Mouse (Mus musculus) MEL (cell line): ENCODE measurements at regions not wholly inside any gene's neighbourhood (a gene's known extent, or its start where the extent isn't known, plus 50 kb on each side); places are given as distances from the start of the nearest gene placed in this dataset.

ENCODE experiments used
- CTCF ChIP-seq, 3 experiments: IDR thresholded peaks in 2 of 3; conservative IDR thresholded peaks in 1 of 3; 2 replicates each; pipeline ENCODE4 v1.5.1; 2011 to 2012; ENCODE audit warnings: low read length in 3 of 3, low read depth in 2 of 3, mild to moderate bottlenecking in 2 of 3, improper control_type of control experiment in 1 of 3, inconsistent platforms in 1 of 3, mixed read lengths in 1 of 3, moderate library complexity in 1 of 3; ENCODE audit not compliant: control insufficient read depth in 1 of 3, insufficient read depth in 1 of 3, poor library complexity in 1 of 3, severe bottlenecking in 1 of 3
- E2F4 ChIP-seq: IDR thresholded peaks from 2 replicates; pipeline ENCODE4 v1.6.1; 2011; ENCODE audit warnings: low read depth, low read length, improper control_type of control experiment, borderline replicate concordance
- EP300 ChIP-seq, 2 experiments: IDR thresholded peaks; 2 replicates each; pipeline ENCODE4 v1.6.1; 2011; ENCODE audit warnings: improper control_type of control experiment in 2 of 2, low read length in 2 of 2, low read depth in 1 of 2, mild to moderate bottlenecking in 1 of 2
- GATA1 ChIP-seq: IDR thresholded peaks from 2 replicates; pipeline ENCODE4 v1.6.1; 2011; ENCODE audit warnings: low read depth, low read length, improper control_type of control experiment
- POLR2A ChIP-seq, 2 experiments: IDR thresholded peaks; 2 replicates each; pipeline ENCODE4 v1.6.1; 2011 to 2012; ENCODE audit warnings: low read length in 2 of 2, mild to moderate bottlenecking in 2 of 2, control low read depth in 1 of 2, improper control_type of control experiment in 1 of 2, low read depth in 1 of 2, moderate library complexity in 1 of 2; ENCODE audit not compliant: control insufficient read depth in 1 of 2, insufficient read depth in 1 of 2, poor library complexity in 1 of 2
- TAL1 ChIP-seq: IDR thresholded peaks from 2 replicates; pipeline ENCODE4 v1.6.1; 2012; ENCODE audit warnings: mild to moderate bottlenecking, inconsistent platforms, low read length, moderate library complexity, mixed read lengths

- TF ChIP-seq POLR2A (IDR thresholded peaks at IDR 0.05; ENCODE audit: control insufficient read depth in 1 of 2, insufficient read depth in 1 of 2, low read depth in 1 of 2, low read length in 2 of 2, poor library complexity in 1 of 2) (no peak), E2F4 (no peak), GATA1 (no peak), TAL1 (no peak), EP300 (IDR thresholded peaks at IDR 0.05; ENCODE audit: low read depth in 1 of 2, low read length in 2 of 2) (no peak), CTCF (IDR thresholded peaks at IDR 0.05 in 2 of 3, conservative IDR thresholded peaks at IDR 0.05 in 1 of 3; ENCODE audit: control insufficient read depth in 1 of 3, insufficient read depth in 1 of 3, low read depth in 2 of 3, low read length in 3 of 3, poor library complexity in 1 of 3, severe bottlenecking in 1 of 3) (no peak)
These were observed 917.5 kb upstream of the Mdga2 start for GRCm38 (mm10) chr12:68139831-68140230.
